Mouse (Mus musculus) neutrophil, adult 5-6 weeks (primary cell): ENCODE measurements around the gene Stk4. TPM values are rescaled to one million over a fixed set of nuclear protein-coding genes. Genes with fewer than 3 reads are reported as not detected.

Experiments used
- ATAC-seq: fragments of 151-379, 151-347 bp; 2 replicates; pipeline ENCODE4 v1.8.0; 2017; ENCODE audit warnings: mild to moderate bottlenecking, moderate TSS enrichment; ENCODE audit not compliant: insufficient number of reproducible peaks, poor library complexity, low FRiP score, severe bottlenecking; ENCODE audit errors: extremely low read depth
- total RNA-seq: library from RNA; stranded (forward); fragments of 200-1000 nt; gene quantifications from 2 replicates; pipeline ENCODE4 v1.2.3, GENCODE M21; 2017

The Stk4 gene
- total RNA-seq, 1 experiment from 2014 or later = 434 TPM

DNA sequence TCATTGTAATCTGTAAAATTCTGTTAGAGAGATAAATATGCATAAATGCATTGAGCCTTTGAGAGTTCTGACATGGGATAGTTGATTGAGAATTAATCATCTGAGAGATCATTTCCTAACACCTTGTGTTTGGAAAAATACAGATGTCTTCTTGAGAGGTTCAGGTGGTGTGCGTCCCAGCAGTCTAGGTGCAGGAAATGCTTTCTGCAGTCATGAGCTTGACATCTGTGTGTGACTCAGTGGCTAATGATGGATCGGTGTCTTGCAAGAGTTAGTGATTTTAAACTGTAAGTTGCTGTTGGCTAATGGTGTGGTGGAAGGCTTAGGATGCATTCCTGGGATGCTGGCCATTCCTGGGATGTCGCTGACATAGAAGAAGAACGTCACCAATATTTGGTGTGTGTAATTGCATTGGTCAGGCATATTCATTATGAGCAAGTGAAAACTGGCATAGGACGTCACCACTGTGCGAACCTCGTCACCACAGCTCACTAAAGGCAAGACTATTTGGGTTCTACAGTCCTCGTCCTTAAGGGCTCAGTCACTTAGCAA lies 6.8 kb downstream of the Stk4 start:
- no peak for ATAC-seq

DNA sequence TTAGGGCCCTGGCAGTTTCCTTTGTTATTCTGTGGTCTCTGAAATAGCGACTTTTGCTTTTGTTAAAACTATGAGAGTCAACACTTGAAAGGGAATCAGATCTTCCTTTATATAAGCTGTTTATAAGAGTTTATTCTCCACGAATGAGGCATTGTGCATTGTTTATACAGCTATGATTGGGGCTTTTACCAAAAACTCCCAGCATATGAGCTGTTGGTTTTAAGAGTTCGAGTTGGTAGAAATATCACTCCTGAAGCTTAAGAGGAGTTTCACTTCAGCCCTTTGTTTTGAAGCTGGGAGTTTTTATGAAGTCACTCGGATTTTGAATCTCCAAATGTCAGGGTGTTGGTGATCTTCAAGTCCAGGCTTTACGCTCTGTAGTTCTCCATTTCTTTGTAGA lies 7.8 kb downstream of the Stk4 start:
- no peak for ATAC-seq

DNA sequence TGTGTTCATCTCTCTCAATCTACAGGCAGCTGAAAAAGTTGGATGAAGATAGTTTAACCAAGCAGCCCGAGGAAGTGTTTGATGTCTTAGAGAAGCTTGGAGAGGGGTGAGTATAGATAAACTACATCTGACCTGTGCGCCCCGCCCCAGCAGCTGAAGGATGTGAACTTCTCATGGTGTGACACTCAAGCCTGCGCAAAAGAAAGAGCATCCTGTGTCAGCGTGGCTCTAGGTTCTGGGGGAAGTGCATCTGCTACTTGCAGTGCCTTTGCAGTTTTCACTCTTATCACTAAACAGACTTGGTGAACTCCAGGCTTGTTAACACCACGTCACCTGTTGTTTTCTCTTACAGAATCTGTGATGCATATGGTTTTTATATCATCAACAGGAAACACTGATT lies 9.4 kb downstream of the Stk4 start:
- peak; percentile 47 for ATAC-seq

DNA sequence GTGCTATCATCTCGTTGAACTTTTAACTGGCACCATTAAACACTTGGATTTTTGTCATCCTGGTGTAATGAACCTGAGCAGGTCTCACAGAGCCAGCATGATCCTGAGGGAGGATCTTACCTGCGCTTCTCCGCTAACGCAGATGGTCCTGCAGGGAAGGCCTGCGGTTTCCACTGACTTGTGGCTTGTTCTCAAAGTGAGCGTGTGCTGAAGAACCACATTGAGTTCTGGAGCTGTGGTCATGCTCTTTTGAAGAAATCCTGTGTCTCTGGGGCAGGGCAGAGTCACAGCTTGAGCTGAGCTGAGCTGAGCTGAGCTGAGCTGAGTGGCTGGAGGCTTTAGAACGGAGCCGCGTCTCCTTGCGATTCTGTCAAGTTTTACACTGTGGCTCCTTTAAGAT lies 11.5 kb downstream of the Stk4 start:
- ATAC-seq = no peak

DNA sequence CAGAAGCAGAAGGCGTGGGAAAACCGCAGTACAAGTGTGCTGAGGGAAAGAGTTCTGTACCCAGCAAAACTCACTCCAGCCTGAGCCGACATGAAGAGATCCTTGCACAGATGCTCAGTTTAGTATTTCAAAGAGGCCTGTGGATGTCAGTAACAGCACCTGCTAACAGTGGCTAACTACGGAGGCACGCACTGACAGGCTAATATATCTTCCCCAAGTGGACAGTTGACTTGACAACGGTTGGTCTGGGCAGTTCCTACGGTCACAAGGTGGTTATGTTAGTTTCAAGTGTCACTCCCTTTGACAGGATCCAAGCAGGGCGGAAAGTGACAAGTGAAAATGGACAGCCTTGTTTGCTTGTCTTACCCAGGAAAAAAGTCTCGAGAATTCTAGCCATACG lies 12.1 kb downstream of the Stk4 start:
- ATAC-seq = no peak

DNA sequence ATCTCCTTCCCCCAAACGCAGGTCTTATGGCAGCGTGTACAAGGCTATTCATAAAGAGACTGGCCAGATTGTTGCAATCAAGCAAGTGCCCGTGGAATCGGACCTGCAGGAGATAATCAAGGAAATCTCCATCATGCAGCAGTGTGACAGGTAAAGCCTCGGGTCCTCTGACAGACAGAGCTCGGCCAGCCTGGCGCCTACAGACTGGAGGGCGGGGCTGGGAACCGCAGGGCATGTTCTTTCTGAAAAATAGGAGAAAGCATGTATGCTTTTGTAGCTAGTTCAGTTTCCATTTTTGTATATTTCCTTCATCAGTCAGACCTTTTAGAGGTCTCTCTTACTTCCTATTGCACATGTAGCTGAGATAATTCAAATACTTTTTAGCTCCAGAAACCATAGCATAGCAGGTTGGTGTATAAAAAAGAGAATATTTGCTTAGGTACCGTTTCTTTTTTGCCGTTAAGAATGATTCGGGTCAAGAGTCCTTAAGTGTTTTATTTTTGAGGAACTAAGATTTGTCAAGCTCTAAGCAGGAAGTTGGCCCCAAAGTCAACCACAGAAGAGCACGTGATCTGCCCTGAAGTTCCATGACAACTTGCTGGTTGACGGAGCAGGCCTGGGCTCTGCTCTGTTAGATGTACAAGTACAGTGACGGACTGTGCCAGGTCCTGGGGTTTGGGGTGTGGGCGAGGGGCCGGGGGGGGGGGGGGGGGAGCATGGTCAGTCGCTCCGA lies 13.7 kb downstream of the Stk4 start:
- peak; percentile 81 for ATAC-seq

DNA sequence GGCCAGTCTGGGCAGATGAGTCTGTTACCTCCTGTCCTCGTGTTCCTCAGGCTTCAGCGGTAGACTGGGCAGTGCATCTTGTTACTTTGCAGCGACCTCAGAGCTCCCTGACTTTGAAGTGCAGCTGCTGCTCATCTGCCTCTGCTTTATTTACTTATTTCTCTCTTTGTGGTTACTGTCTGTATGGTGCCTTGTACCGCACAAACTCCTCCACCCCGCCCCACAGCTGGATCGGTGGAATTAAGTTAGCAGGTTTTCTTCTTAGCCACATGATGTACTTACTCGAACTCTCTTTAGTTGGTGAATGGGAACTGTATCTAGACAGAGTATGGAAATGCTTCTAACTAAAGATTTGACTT lies 14.2 kb downstream of the Stk4 start:
- peak; percentile 28; the same call in 1 of the 2 replicates for ATAC-seq

DNA sequence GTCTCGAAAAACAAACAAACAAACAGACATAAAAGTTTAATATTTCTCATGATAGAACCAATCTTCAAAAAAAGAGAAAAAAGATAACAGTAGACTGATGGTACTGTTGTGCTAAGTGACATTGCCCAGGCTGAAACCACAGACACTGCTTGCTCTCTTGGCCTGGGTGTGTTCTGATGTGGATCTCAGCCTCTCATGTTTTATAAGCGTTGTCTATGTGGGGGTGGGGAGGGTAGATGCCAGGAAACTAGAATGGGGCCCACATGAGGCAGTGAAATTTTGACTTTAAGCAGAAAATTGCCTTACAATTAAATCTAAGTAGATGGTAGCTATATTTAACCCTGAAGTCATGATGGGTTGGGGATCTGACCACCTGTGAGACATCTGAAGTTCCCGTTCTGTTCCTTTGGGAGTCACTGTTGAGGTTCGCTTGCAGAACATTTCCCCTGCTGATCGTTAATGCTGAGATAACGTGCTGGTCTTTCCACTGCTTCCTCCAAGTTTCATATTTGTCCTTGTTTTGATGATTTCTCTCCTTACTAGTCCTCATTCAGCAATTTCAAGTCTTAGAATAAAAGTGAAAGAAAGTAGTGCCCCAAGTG lies 17.4 kb downstream of the Stk4 start:
- ATAC-seq = no peak

DNA sequence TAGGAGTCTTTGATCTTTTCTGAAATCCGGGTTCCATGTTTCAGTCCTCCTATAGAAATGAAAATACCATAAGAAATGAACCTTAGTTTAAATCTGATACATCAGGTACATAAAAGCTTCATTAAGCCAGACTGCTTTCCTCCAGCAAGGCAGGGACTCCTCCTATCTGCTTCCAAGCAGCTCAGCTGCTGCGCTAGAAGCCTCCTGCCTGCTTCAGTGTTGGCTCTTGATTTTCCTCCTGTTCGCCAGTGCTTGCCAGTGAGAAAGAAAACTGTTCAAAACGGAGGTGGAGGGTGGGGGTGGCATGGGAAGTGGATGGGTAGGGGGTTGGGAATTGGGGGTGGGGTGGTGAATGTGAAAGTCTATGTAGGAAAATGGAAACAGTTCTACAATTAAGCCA lies 19.4 kb downstream of the Stk4 start:
- no peak for ATAC-seq

DNA sequence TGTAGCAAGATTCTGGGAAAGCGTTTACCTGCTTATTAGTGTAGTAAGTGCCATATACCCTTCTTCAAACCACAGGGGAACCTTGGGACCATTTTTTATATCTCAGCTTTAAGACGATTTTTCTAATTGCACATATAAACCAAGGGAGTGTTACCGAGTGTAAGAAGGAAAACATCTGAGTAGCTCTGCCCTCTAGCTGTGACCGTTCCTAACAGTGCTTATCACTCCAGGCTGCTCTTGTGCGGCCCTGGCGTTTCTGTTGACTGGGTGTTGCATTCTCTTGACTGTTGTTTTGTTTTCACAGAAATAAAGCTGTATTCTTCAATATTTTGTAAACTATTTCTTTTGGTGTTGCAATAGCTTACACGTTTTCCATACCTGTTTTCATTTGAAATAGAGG lies 24.0 kb downstream of the Stk4 start:
- ATAC-seq = peak; percentile 44; the same call in 1 of the 2 replicates

DNA sequence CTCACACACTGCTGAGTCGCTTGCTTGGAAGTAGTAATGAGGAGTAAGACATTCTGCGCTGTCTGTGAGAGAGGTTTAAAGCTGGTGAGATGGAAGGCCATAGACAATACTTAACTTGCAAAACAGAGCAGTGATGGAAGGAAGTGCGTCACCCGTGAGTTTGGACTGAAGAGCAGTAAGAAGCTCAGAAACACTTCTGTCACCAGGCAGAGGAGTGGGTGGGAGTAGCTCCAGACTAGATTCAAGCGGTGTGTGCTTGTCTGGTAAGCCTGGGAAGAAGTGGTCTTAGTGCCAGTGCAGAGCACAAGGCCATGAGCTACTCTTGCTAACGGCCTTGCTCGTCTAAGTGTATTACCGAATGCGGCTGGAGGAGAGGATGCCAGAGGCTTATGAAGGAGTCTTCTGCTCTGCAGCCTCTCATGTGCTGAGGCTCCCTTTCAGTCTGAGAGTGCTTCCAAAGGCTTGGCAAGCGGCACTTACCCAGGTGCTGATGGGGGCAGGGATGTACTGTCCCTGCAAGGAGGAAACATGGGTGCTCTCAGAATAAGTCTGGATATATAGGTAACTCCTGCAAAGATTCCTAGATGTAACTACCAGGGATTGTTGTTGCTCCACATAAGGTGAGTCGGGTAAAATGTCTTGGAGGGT lies 28.6 kb downstream of the Stk4 start:
- no peak for ATAC-seq

DNA sequence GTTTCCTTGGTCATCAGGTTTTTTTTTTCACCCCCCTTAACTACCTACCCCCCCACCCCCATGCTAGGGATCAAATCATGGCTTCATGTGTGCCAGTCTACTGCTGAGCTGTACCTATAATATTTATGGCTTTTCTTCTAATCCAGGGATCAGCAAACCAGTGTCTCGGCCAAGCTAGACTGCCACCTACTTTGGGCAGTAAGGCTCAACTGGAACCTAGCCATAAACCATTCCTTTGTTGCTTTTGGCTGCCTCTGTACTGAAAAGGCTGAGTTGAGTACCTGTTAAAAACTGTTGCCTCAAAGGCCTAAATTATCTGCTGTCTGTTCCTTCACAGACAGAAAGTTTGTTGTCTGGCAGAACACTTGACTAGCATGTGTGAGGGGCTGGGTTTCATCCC lies 31.8 kb downstream of the Stk4 start:
- ATAC-seq = no peak

DNA sequence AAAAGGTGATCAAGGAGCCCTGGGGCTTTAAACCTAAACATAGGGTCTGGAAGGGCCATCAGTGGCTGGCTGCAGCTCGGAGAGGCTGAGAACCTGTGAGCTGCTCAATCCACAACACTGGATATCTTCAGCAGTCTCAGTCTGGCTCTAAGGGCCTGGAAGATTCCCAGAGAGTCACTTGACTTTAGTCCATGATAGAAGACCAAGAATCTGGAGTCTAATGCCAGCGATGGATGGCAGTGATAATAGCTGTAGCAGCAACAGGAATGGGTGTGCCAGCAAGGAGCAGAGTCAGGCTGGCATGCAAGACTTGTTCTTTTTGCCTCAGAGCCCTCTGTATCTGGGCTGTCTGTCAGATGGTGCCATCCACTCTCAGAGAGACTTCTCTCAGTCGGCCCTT lies 32.2 kb downstream of the Stk4 start:
- no peak for ATAC-seq

DNA sequence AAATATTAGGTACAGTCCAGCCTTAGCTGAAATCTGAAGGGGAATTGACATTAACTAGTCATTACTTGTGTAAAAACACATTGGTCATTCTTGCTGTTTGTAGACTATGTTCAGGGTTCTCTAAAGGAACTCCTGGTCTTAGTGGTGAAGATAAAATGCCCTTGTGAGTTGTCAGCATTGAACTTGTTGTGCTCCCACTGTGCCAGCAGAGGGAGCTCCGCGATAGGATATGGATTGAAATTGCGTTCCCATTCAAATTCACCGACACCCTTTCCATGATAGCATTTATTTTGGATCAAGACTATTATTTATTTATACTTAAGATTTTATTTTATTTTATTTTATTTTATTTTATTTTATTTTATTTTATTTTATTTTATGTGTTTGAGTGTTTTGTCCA lies 33.4 kb downstream of the Stk4 start:
- peak; percentile 54 for ATAC-seq

DNA sequence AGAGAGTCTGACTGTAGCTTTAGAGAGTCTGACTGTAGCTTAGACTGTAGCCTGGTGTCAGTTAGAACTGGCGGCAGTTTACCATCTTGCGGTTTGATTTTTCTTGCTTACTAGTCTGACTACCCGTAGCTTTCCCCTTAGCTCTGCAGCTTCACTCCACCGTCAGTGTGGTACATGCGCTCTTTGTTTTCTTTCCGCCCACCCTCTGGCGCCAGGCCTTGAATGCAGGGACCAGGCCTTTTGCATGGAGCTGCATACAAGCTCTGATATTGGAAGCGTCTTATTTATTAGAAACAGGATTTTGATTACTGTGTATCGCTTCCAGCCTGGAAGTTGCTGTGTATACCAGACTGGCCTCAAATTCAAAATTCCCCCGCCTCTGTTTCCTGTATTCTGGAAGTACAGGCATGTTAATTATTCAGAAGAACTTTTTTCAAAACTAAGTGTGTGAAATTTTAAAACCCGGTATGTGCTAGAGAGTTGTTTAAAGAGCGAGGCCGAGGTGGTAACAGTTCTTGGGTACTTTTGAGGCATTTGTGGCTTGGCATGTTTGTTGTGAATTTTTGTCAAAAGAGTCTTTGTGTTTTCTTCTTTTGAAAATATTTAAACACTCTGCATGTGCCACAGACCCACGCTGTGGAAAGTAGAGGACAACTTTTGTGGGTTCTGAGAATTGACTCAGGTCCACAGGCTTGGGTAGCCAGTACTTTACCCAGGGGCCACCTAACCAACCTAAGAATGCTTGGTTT lies 36.3 kb downstream of the Stk4 start:
- no peak for ATAC-seq

DNA sequence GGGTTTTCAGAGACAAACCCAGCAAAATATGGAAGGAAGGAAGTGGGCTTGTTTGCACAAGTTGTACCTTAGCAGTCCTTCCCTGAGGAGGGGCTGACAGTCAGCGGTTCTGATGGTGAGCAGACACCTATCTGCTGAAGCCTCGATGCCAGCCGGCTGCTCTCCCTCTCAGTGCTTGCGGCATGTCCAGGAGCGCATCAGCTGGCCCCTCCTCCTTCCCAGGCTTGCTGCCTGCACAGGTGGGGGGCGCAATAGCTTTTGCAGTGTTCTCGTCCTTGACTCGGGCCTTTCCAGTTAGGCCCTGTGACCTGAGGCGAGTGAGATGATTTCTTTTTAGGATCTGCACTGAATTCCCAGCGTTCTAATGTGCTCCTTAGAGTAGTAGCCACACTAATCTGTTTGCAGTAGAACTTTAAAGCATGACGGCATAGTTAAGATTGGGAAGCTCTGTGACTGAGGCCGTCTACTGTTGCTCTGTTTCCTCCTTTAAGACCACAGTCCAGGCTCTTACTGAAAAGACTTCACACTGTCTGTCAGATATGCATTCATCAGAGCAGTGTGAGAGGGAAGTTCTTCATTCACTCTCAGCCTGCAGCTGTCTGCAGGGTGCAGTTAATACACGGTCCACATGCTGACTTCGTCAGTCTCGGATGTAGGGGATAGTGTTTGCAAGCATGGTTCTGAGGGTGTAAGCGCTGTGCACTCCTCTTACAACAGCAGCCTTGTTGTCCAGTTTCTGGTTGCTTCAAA lies 37.2 kb downstream of the Stk4 start:
- no peak for ATAC-seq

DNA sequence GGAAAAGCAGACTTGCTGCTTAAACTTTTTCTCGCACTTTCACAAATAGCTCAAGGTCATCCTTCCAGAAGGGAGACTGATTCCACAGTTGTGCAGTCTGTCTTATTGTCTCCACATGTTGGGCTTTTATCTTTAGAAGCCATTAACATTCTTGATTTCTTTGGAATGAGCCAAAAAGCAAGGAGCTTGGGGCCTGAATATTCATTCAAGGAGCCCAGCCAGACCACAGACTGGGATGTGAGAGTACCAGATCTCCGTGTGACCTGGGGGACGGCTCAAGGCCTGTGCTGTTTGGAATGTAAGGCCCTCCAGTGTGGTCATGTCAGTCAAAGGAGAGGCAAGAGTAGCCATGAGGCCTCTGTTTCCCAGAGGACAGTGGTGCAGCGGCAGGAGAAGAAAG lies 38.4 kb downstream of the Stk4 start:
- no peak for ATAC-seq

DNA sequence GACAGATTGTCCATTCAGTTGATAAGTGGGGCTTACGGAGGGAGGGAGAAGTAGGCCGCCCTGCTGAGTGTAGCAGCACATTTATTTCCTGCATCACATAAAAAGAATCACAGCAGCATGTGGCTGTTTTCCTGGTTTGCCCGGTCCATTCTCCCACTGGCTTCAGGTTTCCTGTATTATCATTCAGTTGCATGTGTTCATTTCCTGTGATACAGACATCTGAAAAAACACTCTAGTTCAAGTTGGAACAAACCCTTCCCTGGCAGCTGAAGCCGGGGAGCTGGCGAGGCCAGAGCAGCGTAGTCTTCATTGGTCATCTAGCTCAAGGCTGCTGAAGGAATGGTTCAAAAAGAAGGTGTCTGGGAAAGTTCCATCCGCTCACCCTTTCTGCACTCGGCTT lies 41.4 kb downstream of the Stk4 start:
- ATAC-seq = no peak

DNA sequence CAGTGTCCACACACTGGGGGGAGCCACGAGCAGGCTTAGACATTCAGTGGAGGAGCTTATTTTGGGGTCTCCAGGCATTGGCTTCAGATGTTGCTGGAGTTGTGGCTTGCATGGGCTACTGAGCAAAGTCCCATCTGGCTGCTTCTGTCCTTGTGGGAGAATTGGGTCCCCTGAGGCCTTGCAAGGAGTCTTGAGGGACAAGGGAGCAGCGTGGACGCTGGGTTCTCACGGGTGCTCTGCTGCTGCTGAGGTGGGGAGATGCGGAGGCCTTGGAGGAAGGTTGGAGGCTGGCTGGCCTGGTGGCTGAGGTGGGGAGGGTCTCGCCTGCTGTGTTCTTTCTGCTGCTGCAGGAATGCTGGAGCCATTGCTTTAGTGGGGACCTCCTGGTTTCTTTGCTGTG lies 43.9 kb downstream of the Stk4 start:
- no peak for ATAC-seq
